In genomic region chr12:109968303-109968702, GRCm38 (mm10) we compare ENCODE assay signal across 25 mouse cellular contexts.
DNase-seq lines count a peak whose midpoint lies in the region; ATAC-seq lines count a peak whose summit lies in the region.
"Had no signal": no experiment of that assay in that cellular context is flagged by ENCODE, and none has a peak within 500 bp of the region (broad histone marks: within the 10 kb centered on the region; RNA-seq: fewer than 3 reads in every experiment).

No protein-coding gene starts in this region.

- H3K27me3 ChIP-seq in midbrain, embryonic 10.5 days (ENCODE audit: low read depth, poor library complexity, severe bottlenecking) = no peaks in the 10 kb centered on the region
- no peaks in the 10 kb centered on the region for H3K27me3 ChIP-seq in midbrain, embryonic 14.5 days (ENCODE audit: control insufficient read depth, insufficient read depth, low read length)
- H3K27me3 ChIP-seq in limb, embryonic 12.5 days = peaks cover 16% of the 10 kb centered on the region
- H3K27me3 ChIP-seq in forebrain, embryonic 15.5 days = no peaks in the 10 kb centered on the region
- H3K27me3 ChIP-seq: forebrain, embryonic 13.5 days had no signal

- H3K4me1 ChIP-seq in midbrain, embryonic 10.5 days = peaks cover 7% of the 10 kb centered on the region; the same call in 1 of the 2 replicates
- H3K4me1 ChIP-seq in midbrain, embryonic 14.5 days (ENCODE audit: control insufficient read depth, insufficient read depth, low read length) = no peaks in the 10 kb centered on the region
- no peaks in the 10 kb centered on the region for H3K4me1 ChIP-seq in limb, embryonic 12.5 days (replicated peaks)
- H3K4me1 ChIP-seq in forebrain, embryonic 15.5 days = no peaks in the 10 kb centered on the region
- H3K4me1 ChIP-seq: forebrain, embryonic 13.5 days; heart, embryonic 10.5 days; heart, embryonic 13.5 days had no signal

- H3K36me3 ChIP-seq in midbrain, embryonic 10.5 days = no peaks in the 10 kb centered on the region
- H3K36me3 ChIP-seq in midbrain, embryonic 14.5 days (ENCODE audit: control insufficient read depth, insufficient read depth, low read length) = no peaks in the 10 kb centered on the region
- H3K36me3 ChIP-seq in limb, embryonic 12.5 days = no peaks in the 10 kb centered on the region
- H3K36me3 ChIP-seq in forebrain, embryonic 15.5 days = no peaks in the 10 kb centered on the region
- H3K36me3 ChIP-seq: forebrain, embryonic 10.5 days; heart, embryonic 10.5 days; heart, embryonic 13.5 days had no signal

- WGBS in midbrain, embryonic 10.5 days = 88% methylated on average over 7 of the region's 7 CpGs
- 89% methylated on average over 7 of the region's 7 CpGs for WGBS in midbrain, embryonic 14.5 days
- WGBS in limb, embryonic 12.5 days = 73% methylated on average over 7 of the region's 7 CpGs
- WGBS in forebrain, embryonic 15.5 days = 87% methylated on average over 7 of the region's 7 CpGs

- H3K4me3 ChIP-seq in midbrain, embryonic 10.5 days = no peak overlapping the region
- H3K4me3 ChIP-seq in midbrain, embryonic 14.5 days (replicated peaks; ENCODE audit: low read depth, low read length) = no peak overlapping the region
- H3K4me3 ChIP-seq in limb, embryonic 12.5 days (replicated peaks) = no peak overlapping the region
- H3K4me3 ChIP-seq in forebrain, embryonic 15.5 days = no peak overlapping the region
- H3K4me3 ChIP-seq: forebrain, embryonic 10.5 days; forebrain, embryonic 13.5 days; heart, adult 2 months; heart, embryonic 10.5 days; heart, embryonic 13.5 days had no signal

- no peak overlapping the region for H3K9ac ChIP-seq in midbrain, embryonic 14.5 days (replicated peaks; ENCODE audit: low read length)
- H3K9ac ChIP-seq in limb, embryonic 12.5 days (replicated peaks) = 0 out of 2 replicates have a peak overlapping the region, but pooled peaks have one; percentile 3
- H3K9ac ChIP-seq in forebrain, embryonic 15.5 days (replicated peaks) = no peak overlapping the region
- H3K9ac ChIP-seq: forebrain, embryonic 13.5 days; forebrain, postnatal 0 days; heart, embryonic 13.5 days; hindbrain, embryonic 14.5 days had no signal

- peak overlapping the region; percentile 46; the same call in 1 of the 2 replicates for H3K27ac ChIP-seq in midbrain, embryonic 10.5 days (replicated peaks)
- no peak overlapping the region for H3K27ac ChIP-seq in midbrain, embryonic 14.5 days (replicated peaks; ENCODE audit: low read depth, low read length)
- no peak overlapping the region for H3K27ac ChIP-seq in limb, embryonic 12.5 days
- no peak overlapping the region for H3K27ac ChIP-seq in forebrain, embryonic 15.5 days (replicated peaks)
- H3K27ac ChIP-seq: forebrain, embryonic 10.5 days; forebrain, embryonic 13.5 days; heart, adult 2 months; heart, embryonic 10.5 days; heart, embryonic 13.5 days; hindbrain, embryonic 14.5 days had no signal

- ATAC-seq in frontal cortex, adult (ENCODE audit: low TSS enrichment) = peak; percentile 86
- no peak for ATAC-seq in midbrain, embryonic 14.5 days (ENCODE audit: low FRiP score, low TSS enrichment)
- ATAC-seq in limb, embryonic 12.5 days (ENCODE audit: insufficient number of reproducible peaks, insufficient read depth, low FRiP score, low TSS enrichment, low read depth) = no peak
- no peak for ATAC-seq in forebrain, embryonic 15.5 days (replicated peaks)
- ATAC-seq: activated CD4-positive, CD25-positive, alpha-beta regulatory T cell, adult 4 months; forebrain, embryonic 13.5 days; forebrain, postnatal 0 days had no signal

- no peaks in the 10 kb centered on the region for H3K9me3 ChIP-seq in midbrain, embryonic 10.5 days (replicated peaks)
- H3K9me3 ChIP-seq in midbrain, embryonic 14.5 days (ENCODE audit: control insufficient read depth, low read length) = no peaks in the 10 kb centered on the region
- no peaks in the 10 kb centered on the region for H3K9me3 ChIP-seq in limb, embryonic 12.5 days
- H3K9me3 ChIP-seq in forebrain, embryonic 15.5 days = no peaks in the 10 kb centered on the region
- H3K9me3 ChIP-seq: forebrain, embryonic 10.5 days; forebrain, embryonic 13.5 days; heart, embryonic 10.5 days; heart, embryonic 13.5 days had no signal

- no peak overlapping the region for H3K4me2 ChIP-seq in midbrain, embryonic 14.5 days (ENCODE audit: low read length)
- H3K4me2 ChIP-seq in limb, embryonic 12.5 days = no peak overlapping the region
- H3K4me2 ChIP-seq in forebrain, embryonic 15.5 days (replicated peaks) = no peak overlapping the region
- H3K4me2 ChIP-seq: forebrain, embryonic 13.5 days; heart, embryonic 13.5 days; hindbrain, embryonic 14.5 days had no signal

- no peak for DNase-seq in frontal cortex, adult 2 months (ENCODE audit: extremely low spot score in 1 of 2, low spot score in 1 of 2)
- DNase-seq in layer of hippocampus, adult 9-11 months = peak; percentile 54
- no peak for DNase-seq in layer of hippocampus, adult 9-10 months (ENCODE audit: low spot score)
- DNase-seq in midbrain, embryonic 10.5 days (ENCODE audit: low spot score) = no peak
- DNase-seq in midbrain, embryonic 14.5 days = no peak
- DNase-seq: adrenal gland, adult 8-10 months; adrenal gland, postnatal 25 days; cerebellum, adult 18-20 months; cerebellum, adult 9-10 months; cerebellum, postnatal 14 days; forebrain, postnatal 0 days; gastrocnemius, postnatal 10 days; gastrocnemius, postnatal 36 days; heart, adult 2 months; heart, postnatal 14 days; heart, postnatal 4 days had no signal
